Mouse (Mus musculus) 416B (cell line): ENCODE measurements around the gene Cpeb2.
A peak's percentile ranks its signal among the peaks of the same experiment; 100 is the strongest.

Experiments
- DNase-seq: peaks from one replicate; pipeline ENCODE4 v3.0.0; 2011; ENCODE audit warnings: low read depth

Gene Cpeb2

DNA sequence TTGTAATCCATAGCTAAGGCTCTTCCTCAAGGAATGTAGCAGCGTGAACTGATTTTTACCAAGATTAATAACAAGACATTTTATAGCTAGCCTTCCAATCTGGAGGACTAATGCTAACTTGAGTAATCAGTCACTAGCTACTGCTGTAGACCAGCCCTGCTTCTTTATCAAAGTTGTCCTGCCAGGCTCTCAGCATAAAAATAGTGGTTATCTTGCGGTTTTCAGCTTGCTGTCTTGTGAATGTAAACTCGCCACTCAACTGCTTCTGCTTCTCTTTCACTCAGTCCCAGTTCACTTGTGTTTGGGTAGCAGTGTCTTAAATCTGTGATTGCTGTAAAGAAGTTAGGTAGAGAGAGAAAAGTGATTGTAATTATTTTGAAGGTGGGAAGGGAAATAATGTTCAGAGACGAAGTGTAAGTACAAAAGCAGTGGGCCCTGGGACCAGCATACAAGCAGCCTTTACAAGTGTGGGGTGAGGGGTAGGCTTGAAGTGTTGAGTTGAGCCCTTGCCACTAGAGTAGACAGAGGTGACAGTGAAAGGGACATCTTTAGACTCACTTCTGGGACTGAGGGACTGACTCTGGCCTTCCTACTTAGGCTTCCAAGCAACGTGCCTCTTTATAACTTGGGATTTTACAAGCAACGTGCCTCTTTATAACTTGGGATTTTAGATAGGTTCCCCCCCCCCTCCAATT, 6.3 kb downstream of the Cpeb2 start:
- no peak for DNase-seq

- DNase-seq = no peak
Measured at GRCm38 (mm10) chr5:43240729-43241128, 7.8 kb downstream of the Cpeb2 start.

DNA sequence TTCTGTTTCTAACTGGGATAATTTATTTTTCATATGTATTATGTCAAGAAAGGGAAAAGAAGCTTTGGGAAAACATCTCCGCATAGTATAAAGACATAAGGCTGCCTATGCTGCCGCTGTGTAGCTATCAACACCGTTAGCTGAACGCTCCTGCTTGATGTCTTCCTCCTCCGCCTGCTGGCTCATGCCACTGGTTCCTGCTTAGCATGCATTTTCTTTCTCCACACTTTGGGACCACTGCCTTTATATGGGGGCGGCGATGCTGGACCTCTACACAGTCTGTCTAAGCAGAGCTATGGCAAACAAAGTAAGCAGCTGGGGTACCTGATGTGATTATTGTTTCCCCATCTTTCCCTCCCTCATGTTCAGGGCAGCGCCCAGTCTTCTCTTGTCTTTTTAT, 13.3 kb downstream of the Cpeb2 start:
- no peak for DNase-seq

GRCm38 (mm10) chr5:43246954-43247353, 14.0 kb downstream of the Cpeb2 start:
- no peak for DNase-seq

DNA sequence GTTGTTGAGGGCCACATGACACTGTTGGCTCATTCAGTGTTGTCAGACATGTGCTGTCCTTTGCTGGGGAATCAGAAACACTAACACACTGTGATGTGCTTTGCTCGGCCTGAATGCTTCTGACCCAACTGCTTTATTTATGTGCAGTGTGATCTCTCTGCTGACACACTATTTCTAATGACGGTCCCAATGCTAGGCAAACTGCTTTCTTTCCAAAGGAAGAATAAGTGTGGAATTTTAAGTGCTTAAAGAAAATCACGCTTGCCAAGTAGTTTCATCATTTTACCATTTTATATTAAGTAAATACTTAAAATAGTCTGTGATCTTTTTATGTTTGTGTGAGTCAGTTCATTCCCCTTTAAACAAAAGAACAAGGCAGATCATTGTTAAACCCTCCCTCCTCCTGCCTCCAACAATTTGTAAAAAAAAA, 15.0 kb downstream of the Cpeb2 start:
- DNase-seq = no peak

DNA sequence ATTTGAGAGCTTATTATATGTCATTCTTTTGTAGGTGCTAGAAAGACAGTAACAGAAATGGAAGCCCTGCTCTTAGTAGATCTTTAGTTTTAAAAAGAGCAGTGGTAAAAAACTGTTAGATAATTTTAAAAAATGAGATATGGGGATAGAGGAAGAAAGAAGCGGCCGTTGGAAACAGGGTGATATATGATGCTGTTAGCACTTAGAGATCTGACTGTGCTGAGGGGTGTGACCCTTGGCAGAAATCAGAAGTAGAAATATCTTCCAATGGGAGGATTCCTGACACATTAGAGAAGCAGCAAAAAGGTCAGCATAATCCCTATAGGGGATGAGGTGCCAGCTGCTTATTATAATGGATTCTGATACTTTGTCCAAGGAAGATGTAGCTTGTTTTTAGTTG, 24.5 kb downstream of the Cpeb2 start:
- no peak for DNase-seq

DNA sequence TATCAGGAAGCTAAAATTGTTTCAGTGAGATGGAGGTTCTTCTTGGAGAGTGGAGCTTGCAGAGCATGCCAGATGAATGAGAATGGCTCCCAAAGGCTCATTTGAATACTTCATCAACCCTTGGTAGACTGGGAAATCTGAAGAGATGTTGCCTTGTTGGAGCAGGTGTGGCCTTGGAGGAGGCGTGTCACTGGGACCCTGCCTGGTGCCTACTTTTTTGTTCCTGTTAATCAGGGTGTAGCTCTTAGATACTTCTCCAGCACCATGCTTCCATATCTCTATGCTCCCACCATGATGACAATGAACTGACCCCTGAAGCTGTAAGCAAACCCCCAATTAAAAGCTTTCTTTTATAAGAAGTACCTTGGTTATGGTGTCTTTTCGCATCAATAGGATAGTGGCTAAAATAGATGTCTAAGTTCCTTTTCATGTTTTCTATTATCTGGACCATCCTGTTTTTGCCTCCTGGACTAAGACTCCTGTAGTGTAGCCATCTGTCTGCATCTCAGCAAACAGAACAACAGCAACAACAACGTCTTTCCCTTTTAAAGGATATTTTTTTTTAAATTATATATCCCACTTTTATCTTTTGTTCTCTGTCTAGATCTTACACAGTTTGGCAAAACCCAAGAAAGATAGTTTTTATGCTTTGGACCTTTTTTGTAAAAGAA, 25.6 kb downstream of the Cpeb2 start:
- no peak for DNase-seq

- no peak for DNase-seq
Measured at GRCm38 (mm10) chr5:43261814-43262213, 28.8 kb downstream of the Cpeb2 start.

DNA sequence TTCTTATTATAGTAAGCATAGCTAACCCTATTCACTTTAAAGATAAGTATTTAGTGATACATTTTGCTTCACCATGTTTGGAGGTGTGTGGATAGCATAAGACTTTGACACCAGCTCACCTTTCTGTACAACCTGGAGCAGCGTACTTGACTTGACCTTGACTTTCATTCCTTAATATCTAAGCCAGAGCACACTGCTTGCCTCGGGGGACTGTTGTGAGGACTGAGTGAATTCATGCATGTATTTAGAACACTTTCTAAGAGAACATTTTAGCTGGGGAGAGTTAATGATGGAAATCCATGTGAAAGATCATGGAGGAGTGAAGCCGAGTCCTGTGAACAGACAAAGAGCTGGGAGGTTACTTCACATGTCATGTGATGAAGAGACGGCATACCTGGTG, 31.0 kb downstream of the Cpeb2 start:
- no peak for DNase-seq

GRCm38 (mm10) chr5:43264696-43265095, 31.7 kb downstream of the Cpeb2 start:
- DNase-seq = no peak

DNA sequence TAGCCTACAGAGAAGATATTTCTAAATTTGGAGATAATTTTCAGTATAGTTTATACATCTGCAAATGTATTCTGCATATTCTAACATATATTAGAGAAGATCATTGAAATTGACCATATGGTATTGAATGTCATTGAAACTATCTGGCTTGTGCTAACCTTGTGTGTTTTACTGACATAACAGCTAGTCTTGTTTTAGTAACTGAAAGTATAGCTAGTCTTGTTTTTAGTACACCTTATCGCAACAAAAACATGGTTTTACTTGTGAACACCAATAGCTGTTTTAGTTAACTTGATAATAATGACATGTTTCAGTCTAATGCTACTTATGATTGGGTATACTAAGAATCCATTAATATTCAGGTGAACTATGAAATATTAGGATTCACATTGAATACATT, 45.0 kb downstream of the Cpeb2 start:
- no peak for DNase-seq

DNA sequence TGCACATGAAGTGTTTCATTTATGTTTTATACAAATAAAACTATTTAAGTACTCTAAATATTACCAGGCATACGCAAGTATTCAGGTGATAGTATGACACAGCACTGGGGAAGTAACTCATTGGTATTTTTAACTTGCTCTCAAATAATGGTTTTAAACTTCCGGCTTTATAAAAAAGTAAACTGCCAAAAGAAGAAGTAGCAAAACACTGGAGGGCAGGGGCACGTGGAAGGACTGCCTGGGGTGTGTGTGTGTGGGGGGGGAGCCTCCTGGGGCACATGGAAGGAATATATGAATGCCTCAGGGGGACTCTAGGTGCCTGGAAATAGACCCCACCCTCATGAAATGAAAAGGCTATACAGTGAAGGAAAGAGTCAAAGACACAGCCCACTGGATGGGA, 46.8 kb downstream of the Cpeb2 start:
- DNase-seq = no peak

DNA sequence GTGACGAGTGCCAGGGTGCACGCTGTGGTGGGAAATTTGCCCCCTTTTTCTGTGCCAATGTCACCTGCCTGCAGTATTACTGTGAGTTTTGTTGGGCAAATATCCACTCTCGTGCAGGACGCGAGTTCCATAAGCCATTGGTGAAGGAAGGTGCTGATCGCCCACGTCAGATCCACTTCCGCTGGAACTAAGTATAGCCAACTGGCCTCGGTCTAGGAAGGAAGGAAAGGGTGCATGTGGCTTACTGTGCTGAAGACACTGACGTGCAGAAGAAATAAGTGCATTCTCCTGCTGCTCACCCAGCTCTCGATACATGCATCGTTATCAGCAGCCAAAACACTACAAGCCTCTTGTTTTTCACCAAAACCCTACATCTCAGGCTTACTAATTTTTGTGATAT, 52.8 kb downstream of the Cpeb2 start:
- DNase-seq = no peak

- peak; percentile 19 for DNase-seq
Measured at GRCm38 (mm10) chr5:43289752-43290446, 56.9 kb downstream of the Cpeb2 start.

GRCm38 (mm10) chr5:43293136-43293535, 60.2 kb downstream of the Cpeb2 start:
- DNase-seq = no peak

- peak; percentile 18 for DNase-seq
Measured at GRCm38 (mm10) chr5:43297459-43297858, 64.5 kb downstream of the Cpeb2 start.

DNA sequence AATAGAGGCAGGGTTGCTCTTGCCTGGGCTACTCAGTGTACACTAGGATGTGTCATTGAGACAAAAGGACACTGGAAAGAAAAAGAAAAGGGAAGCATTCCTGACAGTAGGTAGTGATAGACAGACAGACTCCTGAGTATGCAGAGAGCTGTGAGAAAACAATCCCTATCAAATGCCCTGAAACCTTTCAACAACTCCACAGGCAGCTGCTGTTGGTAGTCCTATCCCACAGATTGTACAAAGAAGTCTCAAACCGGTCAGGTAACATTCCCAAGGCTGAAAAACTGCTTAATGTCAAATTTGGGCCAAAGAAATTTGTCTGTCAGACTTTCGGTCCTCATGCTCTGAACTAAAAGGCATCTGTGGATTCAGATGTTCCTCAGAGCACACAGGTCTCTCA, 66.0 kb downstream of the Cpeb2 start:
- no peak for DNase-seq

DNA sequence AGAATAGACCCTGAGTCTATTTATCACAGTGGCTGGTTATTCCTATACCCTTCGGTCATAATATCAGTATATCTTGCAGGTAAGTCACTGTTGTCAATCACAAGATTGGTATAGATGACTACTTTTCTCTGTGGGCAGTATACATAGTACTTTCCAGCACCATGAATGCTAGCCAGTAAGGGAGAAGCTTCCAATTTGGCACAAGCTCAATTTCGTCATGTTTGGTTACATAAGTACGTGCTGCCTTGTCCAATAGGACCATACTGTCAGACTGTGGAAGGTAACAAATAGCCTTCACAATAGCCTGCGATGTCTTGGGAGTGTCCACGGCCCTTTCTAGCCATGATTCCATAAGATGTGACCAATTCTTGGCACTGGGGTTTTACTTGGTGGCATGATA, 67.1 kb downstream of the Cpeb2 start:
- no peak for DNase-seq

GRCm38 (mm10) chr5:43300979-43301378, 68.0 kb downstream of the Cpeb2 start:
- DNase-seq = no peak

- no peak for DNase-seq
Measured at GRCm38 (mm10) chr5:43303504-43303903, 70.5 kb downstream of the Cpeb2 start.

- DNase-seq = peak; percentile 22
Measured at GRCm38 (mm10) chr5:43305449-43305848, 72.5 kb downstream of the Cpeb2 start.

DNA sequence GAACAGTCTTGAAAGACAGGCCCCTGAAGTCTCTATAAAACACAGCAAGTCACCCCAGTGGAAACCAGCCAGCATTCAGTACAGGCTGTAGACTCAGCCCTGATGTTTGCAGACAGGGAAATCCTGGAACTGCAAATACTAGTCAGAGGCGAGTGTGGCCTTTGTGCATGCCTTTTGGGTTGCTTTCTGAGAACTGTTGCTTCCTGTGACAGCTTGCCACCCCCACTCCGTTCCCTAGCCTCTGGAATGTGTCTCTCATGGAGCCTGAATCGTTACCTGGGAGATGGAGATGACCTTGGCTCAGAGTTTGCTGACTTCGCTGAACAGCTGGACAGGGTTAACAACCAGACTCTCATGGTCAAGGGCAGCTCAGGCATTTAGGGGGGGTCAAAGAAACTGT, 77.0 kb downstream of the Cpeb2 start:
- no peak for DNase-seq

DNA sequence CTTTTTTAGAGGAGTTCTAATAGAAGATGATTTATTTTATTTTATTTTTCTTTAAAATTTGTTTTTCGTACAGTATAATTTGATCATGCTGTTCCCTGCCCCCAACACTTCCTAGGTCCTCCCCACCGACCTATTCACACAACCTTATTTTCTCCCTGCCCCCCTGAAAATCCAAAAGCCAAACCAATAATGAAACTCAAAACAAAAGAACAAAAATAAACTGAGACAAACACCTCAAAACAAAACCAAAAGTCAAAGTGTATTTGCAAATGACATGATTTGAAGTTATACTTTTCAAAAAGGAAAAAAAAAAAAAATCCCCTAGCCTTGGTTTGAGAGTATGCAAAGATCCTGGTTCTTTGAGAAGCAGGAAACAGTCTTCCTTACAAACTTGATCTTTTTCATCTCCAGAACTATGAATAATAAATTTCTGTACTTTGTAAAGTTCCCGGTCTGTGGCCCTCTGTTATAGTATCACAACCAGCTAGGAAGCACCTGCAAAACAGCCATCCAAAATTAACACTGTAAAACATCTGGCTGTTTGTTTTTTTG, 91.4 kb downstream of the Cpeb2 start:
- DNase-seq = no peak
